Mouse (Mus musculus) cerebellum, postnatal 10 days (tissue): ENCODE data around the gene Twistnb.

Experiments used
- DNase-seq, 2 experiments: peaks; one replicate each; pipeline ENCODE4 v3.0.0; 2021; ENCODE audit warnings: mixed read lengths in 2 of 2

The Twistnb gene

DNA sequence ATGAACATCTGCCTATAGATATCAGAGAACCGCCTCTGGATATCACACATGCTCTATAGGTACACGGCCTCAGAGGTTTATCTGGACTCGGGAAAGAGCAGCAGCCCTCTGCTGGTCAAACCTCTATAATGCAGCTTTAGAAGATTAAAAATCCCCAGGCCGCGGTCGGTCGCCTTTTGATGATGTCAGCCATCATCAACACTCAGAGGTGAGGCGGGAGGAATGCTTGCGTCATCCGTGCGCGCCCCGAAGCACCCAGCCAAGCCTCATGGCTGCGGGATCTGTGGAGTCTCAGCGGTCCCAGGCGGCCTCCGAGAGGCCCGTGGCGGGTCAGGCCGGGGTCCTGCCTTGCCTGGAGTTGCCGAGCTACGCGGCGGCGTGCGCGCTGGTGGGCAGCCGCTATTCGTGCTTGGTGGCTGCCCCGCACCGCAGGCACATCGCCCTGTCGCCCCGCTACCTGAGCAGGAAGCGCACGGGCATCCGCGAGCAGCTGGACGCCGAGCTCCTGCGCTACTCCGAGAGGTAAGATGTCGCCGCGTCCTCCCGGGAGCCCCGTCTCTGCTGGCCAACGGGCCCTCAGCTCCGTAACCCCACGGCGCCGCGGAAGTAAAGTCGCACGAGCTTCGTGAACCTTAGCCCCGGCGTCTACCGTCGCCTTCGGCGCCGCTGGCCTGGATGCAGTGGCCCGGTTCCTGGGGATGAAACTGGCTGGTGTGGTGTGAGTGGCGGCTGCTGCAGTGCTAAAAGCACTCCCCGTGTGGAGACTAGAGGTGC, at the start of gene Twistnb:
Gene Twistnb (plus strand): TSS at position 249 of the 774 bp plus-strand sequence.
- peak; percentile 99 to 100 for DNase-seq

DNA sequence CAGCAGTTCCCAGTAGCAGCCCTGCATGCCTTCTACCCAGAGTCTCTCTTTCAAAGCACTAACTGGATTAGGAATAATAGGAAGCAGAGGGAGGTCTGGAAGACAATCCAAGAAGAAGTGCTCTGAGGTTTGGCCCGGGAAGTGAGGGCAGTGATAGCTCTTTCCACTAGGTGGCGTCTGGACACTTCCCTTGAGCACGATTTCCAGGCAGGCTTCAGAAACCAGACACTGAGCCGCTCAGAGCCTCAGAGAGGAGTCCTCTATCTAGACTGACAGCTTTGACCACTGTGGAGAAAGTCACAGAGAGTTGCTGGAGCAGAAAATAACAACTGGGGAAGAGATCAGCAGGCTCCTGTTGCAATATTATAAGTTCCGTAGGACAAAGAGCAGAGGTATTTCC, 40.6 kb upstream of the Twistnb start:
- DNase-seq = peak; percentile 83 to 87

DNA sequence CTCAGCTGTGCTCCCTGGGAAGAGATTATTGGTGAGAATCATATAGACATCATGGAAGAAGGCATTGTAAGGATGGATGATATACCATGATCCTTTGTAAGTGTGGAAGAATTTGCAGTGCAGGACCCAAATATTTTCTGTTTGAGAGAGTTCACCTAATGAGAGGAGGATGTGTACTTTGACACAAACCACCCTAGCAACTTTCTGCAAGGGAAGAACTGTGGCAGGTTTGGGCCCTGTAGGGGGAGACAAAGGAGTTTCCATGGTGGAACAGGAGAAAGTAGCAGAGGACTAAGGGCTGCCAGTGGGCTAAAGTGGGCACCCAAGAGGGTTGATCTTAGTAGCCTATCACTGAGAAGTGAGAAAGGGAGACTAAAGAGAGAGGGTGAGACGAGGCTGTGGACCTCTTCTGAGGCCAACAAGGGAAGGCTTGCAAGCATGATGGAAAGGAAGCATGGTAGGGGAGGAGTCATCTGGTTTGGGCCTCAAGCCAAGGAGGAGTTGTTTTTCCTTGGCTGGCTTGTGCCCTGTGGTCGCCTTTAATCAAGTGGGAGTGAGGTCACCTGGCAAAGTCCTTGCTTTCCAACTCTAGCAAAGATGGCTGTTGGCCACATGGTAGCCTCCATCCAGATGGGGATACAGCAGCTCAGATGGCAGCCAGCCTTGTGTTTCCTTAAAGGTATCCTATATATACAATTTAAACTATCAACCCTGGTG, 38.4 kb upstream of the Twistnb start:
- no peak for DNase-seq

DNA sequence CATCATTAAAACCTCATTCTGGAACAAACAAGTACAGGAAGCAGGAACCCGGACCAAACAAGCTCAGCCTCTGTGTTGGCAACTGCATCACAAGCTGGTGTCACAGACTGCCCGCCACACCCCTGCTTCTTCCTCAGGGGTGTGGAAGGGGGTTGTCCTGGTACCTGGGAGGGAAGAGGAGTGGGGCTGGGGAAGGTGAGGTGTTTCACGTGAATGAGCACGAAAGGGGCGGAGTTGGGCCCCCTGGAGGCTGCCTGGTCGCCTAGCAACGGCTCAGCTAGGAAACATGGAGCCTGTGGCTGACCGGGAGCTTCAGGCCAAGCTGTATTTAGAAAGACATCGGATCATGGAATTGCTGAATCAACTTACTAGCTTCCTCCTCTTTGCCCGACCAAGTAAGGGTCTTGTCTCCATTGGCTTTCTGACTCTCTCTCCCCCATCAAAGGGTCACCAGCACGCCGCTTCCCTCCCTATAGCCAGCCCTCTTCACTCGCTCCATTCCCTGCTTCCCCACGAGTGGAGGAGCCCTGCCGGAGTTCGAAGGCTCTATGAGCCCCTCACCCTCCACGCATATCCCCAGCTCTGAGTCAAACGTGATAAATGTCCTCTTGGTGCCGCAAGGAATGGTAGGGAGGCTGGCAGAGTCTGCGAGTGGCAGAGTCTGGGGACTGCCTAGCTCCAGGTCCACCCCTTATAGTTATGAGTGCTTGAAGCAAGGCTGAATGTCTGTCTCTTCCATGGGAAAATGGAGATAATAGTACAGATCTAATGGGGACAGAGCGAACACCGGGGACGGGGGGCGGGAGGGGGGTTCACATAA, 34.4 kb upstream of the Twistnb start, which contains the start of gene Efcab10:
Gene Efcab10 (plus strand): TSS at position 51 of the 820 bp plus-strand sequence.
- DNase-seq = peak; percentile 69 to 76

DNA sequence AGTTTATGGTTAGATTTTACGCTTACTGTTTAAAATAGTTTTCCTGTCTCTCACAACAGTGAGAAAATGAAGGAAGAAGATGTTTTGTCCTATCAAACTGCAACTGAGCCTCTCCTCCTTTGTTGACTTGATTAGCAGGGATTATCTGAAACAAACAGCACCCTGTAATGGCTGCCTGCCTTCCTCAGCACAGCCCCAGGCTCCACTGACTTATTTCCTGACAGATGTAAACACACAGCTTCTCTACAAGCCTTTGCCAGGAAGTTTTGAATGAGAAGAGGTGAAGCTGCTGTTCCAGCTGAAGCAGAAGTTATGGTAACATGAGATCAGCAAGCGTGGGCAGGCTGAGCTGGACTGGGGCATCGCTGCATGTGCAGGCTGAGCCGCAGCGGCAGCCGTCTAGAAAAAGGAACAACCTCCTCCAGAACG, 26.2 kb upstream of the Twistnb start:
- DNase-seq = no peak

DNA sequence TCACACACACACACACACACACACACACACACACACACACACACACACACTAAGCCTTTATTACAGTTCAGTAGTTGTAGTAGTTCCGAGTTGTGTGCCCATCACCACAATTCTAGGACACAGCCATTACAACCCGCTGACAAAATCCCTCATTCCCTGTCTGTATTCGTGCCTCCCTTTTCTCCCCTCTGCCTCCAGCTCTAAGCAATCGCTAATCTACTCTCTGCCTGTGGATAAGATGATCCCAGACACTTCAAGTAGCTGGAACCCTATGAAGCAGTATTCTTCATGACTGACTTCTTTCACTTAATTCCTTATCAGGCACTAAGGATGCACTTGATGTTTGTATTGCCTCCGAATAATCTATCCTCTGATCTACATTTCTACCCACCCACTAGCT, 24.4 kb upstream of the Twistnb start:
- DNase-seq = no peak

DNA sequence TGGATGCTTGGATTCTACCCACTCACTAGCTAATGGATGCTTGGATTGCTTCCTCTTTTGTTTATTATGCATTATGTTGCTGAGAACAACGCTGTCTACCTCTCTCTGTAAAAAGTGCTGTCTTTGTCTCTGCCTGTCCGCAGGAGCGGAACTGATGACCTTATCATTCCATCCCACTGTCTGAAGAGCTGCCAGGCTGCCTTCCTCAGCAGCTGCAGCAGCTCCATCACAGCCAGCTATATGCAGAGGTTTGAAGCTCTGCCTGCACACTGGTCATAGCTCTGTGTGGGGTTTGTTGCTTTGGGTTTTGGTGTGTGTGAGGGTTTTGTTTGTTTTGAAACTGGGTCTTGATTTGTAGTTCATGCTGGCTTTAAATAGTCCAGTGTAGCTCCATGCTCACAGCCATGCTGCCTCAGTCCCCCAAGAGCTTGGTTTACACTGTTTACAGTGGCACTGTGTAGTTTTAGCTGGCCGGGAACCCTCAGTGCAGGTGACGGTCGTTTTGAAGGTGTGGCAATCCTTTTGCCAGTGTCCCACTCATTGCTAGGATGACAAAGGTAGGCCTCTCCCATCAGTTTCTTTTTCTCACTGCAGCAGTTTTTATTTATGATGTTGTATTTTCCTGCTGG, 23.9 kb upstream of the Twistnb start:
- DNase-seq = no peak

DNA sequence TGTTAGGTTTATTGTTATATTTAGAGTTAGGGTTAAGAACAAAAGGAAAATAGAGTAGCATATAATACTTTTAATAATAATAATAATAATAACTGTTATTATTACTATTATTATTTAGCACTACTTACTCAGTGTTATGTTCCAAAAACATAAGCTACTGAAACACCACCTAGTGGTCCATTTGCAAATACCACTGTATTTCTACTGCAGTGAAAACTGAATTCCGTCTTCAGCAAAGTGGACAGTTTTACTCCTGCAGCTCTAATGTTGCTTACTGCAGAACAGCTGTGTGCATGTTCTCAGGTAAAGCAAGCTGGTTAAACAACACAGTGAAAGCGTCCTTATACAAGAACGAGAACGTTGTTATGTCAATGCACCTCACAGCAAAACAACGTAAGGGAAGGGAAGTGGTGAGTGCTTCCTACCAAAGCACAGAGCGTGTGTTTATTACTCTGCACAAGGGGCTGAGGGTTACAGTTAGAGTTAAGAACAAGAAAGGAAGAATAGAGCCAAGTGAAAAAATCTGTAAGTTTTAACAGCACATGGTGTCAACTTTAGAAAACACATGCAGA, 17.8 kb upstream of the Twistnb start:
- peak in 1 of 2 experiments; percentile 50 for DNase-seq

DNA sequence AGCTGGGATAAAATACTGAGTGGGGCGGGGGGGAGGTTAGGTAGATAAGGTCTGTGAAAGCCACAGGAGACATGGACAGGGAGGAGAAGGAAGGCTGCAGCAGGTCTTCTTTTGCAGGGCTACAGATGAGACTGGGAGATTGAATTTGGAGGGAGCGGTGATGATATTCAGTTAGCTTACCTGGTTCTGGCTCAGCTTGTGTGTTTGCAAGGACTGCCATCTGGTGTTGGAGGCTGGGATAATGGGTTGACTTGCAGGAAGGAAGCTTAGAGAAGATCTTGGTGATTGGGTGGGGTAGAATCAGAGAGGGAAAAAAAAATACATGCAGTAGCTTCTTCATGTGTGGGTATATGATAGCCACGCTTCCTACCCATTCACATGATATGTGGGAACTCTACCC, 5.1 kb upstream of the Twistnb start:
- DNase-seq = peak; percentile 76 to 79

DNA sequence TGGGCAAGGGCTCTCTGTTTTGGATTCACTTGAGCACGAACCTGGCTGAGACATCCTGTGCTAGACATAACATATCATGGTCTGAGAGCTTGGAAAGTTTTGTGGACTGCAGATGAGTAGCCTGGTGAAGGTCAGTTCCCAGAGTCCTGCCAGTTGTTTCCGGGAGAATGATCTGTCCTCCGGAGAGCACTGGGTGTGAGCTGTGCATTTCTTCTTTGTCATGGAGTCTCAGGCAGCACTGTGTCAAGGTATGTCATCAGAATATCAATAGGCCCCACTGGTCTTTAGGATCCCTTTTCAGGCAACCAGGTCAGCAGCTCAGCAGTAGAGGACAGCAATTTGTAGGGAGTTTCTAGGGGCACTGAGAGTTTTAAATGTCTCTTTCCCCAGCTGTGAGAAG, 2.1 kb upstream of the Twistnb start:
- no peak for DNase-seq

DNA sequence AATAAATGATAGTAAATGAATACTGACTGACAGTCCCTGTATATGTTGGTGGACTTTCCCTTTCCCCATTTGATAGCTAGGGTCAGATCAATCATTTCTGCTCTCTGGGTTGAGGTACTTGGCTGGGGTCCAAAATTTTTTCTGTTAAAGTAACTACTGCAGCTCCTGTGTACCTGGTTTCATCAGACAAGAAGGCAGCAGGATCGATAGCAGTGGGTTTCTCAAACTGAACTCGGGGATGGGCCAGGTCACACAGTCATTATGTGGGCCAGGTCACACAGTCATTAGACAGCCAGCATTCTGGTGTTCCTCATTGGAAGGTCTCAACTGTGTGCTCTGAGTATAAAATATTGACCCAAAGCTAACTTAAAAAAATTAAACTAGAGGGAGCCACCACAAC, 1.7 kb upstream of the Twistnb start:
- DNase-seq = peak in 1 of 2 experiments; percentile 9

DNA sequence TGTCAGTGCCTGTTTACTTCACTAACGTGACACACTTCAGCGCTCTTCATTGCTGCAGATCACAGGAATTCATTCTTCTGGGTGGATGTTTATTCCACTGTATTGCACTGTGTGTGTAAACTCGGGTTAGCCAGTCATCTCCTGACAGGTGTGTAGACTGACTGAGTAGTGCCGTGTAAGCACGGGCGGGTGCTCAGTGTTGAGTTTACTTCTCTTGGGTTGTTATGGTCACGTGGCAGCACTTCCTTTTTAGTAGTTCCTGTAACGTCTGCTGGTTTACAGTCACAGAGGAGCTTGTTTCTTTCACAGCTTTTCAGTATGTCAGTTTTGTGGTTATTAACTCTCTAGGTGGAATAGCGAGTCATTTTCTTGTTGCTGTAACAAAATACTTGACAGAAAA, 4.4 kb downstream of the Twistnb start:
- DNase-seq = no peak

DNA sequence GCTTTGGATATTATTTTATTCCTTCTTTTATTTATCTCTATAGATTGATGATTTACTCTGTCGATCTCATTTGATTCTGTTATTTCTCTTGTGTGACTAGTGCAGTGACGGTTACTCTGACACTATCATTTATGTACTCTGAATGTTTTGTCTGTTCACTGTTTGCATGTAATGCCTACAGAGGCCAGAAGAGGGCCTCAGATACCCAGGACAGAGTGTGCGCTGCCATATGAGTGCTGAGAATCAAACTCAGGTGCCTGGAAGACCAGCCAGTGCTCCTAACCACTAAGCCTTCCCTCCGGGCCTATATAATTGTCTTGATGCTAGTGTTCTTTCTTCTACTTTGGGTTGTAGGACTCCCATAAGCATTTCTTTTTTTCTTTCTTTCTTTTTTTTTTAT, 5.3 kb downstream of the Twistnb start:
- no peak for DNase-seq

DNA sequence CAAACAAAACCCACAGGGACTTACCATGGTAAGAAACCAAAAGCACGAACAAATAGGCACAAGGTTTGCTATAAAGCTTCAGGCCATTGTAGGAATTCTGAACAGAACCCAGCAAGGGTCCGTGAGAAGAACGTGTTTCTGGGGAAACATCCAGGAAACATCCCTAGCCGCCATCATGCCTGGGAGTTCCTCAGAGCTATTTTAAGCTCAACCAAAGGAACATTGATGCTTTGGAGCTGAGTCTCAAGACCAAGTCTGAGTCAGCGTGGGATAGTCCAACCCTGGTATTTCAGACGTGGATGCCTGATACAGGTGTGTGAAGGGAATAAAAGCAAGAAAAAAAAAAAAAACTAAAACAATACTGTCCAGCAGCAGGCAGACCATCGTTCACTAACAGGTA, 26.0 kb downstream of the Twistnb start:
- no peak for DNase-seq

DNA sequence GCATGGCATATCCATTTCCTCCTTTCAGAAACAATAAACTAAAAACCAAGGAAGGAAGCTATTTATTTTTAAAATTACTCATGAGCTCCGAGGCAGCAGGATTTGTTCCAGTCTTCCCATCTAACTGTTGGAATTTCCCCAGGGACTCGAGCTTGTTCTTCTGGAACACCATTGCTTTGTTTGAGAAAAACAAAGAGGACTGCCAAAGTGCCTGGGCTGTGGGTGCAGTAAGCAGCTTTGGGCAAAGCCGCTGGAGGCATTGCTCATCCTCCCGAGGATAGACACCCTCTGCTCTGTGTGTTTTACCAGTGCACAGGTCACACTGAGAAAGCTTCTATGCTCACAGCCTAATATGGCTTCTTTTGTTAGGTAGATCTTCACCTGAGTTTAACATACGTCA, 26.8 kb downstream of the Twistnb start:
- DNase-seq = no peak

DNA sequence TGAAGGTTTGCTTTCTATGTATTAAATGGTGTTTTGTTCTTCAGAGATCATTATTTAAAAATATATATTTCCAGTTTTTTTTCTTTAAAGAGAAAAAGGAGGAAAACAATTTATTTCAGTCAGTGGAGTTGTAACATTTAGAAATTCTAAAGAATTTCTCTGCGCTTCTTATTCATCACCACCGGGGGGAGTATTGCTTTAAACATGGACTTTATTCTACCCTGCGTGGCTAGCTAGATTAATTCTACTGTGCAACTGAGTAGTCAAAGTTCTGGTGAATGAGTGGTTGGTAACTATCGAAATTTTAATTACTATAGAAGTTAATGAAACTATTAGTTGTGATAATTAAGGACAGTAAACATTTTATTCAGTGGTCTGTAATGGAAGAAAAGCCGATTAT, 51.5 kb downstream of the Twistnb start:
- DNase-seq = peak in 1 of 2 experiments; percentile 48

DNA sequence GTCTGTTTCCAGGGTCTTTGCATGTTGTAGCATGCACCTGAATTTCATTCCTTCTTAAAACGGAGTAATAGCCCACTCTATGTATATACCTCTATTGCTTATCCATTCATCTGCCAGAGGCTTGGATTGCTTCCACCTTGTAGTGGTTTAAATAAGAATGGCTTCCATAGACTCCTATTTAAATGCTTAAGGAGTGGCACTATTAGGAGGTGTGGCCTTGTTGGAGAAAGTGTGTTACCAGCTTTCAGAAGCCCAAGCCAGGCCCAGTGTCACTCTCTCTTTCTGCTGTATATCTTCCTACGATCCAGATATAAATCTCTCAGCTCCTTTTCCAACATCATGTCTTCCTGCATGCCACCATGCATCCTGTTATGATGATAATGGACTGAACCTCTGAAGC, 53.5 kb downstream of the Twistnb start:
- no peak for DNase-seq
